Mouse (Mus musculus): Measurements from ENCODE around the gene Dab1.

Gene Dab1

DNA sequence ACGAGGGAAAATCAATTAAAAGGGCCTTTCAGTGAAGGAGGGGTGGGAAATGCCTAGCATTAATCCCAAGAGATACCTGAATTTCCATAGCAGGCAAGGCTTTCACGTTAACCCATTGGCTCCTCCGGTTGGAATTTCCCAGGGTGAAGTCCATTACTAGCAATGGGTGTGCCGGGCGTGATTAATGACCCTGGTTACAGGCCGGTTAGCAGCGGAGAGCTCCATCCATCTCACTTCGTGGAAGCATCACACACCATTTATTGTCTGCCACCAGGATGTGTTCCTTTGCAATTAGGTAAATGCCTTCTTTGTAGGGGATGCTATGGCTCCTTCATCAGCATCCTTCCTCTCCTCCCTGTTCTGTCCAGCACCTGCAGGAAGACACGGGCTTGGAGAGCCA, 350.7 kb downstream of the Dab1 start:
- no peak for DNase-seq (ENCODE audit: extremely low read depth, low read depth)

DNA sequence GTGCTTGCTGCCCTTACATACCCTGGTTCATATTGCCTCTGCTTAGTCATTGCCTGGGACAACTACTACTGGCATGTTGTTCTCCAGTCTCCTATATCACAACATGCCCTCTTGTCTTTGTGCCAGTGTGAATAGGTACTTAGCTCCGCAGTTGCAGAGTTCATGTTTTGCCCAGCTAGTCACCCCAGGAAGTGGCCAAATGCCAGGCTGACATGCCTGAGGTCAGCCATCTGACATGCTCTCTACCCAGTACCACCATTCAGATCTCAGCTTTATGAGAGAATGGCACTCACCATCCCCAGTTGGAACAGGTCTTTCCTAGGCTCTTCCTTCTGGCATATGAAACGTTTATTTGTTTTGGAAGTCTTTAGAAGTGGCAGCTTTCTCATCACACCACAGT, 355.4 kb downstream of the Dab1 start:
- no peak for DNase-seq (ENCODE audit: extremely low read depth, low read depth)

DNA sequence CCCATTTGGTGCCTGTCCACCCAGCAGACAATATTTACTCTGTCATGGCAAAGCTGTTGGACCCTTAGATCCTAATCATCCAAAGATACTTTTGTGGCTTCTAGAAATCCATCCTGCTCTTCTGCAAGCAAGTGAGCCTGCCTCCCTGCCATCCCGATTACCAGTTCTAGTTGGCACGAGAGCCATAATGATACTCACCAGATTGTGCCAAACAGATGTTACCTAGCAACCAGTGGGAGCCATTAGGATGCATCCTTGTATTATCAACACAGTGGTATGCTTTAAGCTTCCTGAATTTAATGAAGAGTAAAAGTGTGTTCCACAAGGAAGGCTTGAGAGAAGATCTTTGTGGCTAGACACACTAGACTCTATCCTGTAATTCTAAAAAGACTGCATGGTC, 355.8 kb downstream of the Dab1 start:
- DNase-seq (ENCODE audit: extremely low read depth, low read depth), result no peak

DNA sequence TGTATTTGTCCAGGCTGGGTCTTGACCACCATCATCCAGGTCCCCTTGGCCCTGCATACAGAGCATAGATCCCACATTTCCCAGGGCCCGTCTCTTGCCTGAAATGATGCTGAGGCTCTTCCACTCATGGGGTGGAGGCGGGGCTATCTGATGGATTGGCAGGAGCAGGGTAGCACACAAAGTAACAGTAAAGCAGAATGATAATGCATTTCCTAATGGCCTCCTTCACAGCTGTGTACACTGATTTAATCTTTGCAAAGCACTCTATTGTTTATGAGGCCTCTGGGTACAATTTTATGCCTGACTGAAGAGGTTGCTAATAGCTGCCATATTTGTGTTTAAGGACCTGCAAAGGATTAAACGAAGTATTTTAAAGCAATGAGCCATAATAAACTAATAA, 374.7 kb downstream of the Dab1 start:
- no peak for DNase-seq (ENCODE audit: extremely low read depth, low read depth)

DNA sequence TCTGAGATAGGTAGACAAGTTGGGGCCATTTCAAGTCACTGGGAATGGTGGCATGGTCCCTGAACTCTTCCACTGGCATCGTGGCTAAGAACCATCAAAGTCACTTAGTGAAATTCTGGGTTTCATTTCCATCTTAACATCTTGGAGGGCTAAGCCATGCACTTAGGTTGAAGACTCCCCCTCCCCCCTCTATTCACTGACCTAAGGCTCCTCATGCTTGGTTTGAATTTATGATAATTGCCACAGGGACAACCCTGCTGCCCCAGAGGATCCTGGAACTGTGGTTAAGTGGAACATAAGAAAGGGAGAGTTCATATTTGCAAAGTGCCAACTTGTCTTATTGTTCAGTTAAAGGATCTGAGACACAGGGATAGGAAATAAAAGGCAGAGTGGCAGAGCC, 375.2 kb downstream of the Dab1 start:
- no peak for DNase-seq (ENCODE audit: extremely low read depth, low read depth)

DNA sequence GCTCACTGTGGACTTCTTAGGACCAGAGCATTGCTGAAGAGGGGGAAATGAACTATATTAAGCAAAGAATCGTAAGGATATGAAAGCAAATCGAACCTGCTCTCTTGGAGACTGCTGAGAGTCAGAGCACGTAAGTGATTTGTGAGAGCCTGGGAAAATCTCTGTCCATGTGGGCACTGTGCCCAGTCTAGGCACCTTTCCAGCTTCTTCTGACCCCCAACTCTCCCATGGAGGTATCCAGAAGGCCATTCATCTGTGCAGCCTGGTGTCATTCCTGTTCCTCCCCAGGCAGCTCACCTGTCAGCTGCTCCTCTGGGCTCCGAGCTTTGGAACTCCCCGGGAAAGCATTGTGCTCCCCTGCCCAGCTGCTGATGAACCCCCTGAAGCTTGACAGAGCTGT, 389.2 kb downstream of the Dab1 start:
- DNase-seq (ENCODE audit: extremely low read depth, low read depth), result no peak

DNA sequence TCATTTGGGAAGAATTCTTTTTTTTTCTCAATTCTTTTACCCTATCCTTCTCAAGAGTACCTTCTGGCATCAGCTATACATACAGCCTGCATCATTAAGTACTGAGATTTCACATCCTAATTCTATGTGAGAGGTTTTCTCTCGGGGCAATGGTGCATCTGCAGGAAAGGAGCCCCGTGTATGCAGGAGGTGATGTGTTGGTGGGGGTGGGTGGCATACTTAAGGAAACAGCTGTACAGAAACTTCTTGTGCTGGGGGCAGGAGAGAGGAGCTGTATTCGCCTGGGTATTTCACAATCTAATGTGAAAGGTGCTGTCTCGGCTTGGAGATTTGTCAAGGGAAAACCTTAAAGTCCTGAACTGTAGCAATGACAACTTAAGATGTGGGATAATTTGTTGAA, 392.5 kb downstream of the Dab1 start:
- no peak for DNase-seq (ENCODE audit: extremely low read depth, low read depth)

DNA sequence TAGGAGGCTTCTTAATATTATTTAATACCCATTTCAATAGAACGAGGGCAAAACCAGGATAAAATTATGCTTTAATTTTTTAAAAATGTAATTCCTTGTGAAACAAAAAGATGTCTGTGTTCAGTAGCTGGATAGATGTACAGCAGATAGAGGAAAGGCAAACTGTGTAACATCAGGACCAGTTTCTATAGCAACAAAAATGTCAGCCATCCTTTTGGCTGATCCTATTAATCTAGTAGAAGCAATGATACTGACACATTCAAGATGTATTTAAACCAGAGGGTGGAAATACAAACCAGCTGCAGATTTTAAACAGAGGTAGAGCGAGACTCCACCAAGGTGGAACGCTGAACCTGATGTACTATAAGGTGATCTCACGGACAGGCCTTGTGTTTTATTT, 393.0 kb downstream of the Dab1 start:
- no peak for DNase-seq (ENCODE audit: extremely low read depth, low read depth)

DNA sequence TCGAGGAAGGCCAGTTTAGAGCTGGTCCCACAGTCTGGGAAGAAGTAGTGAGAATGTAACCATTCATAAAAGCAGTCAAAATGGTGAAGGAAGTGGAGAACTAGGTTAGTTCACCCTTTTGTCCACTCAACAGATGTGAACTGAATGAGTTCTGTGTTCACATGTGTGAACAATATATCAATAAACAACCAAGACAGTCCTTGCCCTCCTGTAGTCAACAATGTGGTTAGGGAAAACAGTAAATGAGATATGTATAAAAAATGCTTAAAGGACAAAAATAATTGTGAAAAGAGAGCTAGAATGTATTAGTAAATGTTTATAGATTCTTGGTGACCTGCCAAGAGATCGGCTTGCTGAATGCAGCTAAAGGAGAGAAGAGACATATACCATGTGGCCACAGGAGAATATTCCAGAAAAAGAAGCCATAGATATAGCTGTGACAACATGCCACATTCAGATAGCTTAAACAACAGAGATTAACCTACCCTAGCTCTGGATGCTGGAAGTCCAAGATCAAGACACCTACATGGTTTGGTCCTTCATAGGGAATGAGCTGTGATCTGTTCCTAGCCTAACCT, 406.0 kb downstream of the Dab1 start:
- DNase-seq (ENCODE audit: extremely low read depth, low read depth), result no peak

DNA sequence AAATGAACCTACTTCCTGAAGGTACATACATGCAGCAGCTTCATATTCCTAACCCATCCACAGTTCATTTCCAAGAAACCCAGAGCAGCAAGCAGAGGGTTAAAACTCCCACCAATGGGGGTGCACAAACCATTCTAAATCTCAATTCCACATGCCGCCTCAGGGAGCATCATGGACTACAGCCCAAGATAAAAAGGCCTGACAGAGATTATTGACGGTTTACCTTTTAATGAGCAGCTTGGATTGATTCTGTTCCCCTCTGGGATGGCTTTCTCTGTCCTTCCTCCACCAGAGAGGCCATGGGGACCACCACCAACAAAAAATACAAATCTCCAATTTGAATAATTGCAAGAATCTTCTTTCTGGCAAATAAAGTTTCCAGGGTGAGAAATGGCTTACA, 407.7 kb downstream of the Dab1 start:
- no peak for DNase-seq (ENCODE audit: extremely low read depth, low read depth)

DNA sequence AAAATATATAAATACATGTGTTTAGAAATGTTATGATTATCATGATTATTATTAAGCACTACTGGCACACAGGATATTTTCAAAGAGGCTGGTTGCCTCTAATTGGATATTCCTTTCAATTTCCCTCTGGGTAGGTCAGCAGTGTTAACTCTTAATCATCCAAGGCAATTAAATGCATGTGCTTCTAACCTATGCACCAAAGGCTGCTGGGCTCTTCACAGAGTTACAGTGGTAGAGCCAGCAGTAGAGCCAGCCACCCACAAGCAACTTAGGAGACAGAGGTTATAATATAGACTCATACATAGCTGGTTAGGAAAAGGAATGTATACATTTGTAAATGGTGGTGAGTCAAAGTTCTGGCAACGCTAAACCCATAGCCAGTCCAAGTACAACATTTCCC, 408.1 kb downstream of the Dab1 start:
- no peak for DNase-seq (ENCODE audit: extremely low read depth, low read depth)

DNA sequence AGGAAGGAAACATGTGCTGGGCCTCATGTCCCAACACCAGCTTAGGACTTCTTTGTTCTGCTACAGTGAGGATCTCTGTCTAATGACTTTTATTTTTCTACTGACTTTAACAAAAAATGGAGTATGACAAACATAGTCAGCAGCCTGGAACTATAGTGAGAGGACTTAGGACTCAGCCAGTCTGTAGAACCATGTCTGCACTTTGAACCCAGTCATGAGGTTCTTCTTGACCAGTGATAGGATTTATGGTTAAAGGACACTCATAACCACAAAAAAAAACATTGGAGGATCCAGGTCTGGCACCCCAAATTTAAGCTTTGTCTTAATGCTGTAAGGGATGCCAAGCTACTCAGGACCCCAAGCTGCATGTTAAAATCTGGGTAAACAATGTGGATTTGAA, 416.9 kb downstream of the Dab1 start:
- DNase-seq (ENCODE audit: extremely low read depth, low read depth), result no peak

DNA sequence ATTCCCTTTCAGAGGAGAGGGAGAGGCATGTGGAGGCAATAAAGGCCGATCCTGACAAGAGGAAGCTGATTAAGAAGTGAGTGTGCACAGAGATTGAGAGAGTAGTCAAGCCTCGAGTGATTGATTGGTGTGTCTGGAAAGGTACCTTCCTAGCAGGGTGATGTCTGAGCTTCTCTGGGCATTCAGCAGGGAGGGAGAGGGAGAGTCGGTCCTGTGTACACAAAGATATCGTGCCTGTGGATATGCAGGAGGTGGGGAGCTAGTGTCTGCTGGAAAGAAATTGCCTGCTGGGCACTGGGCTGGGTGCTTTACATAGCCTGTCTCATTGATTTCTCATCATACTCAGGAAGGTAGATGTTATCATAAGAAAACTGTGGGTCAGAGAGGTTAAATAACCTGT, 420.4 kb downstream of the Dab1 start:
- no peak for DNase-seq (ENCODE audit: extremely low read depth, low read depth)

DNA sequence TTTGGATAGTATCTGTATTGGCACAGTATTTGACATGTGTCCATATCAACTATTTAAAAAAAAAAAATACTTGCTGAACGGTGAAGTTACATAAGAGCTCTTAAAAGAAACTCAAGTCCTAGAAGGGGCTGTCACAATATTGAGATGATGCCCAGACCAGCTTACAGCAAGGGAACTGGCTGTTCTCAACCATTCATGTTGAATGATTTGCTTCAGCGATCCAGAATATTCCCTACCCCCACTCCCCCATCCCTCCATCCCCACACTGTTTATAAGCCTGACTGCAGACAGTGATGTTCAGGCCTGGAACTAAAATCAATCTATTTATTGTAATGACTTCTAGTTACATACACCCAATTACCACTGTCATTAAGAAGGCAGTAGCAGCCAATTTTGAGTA, 424.3 kb downstream of the Dab1 start:
- no peak for DNase-seq (ENCODE audit: extremely low read depth, low read depth)

DNA sequence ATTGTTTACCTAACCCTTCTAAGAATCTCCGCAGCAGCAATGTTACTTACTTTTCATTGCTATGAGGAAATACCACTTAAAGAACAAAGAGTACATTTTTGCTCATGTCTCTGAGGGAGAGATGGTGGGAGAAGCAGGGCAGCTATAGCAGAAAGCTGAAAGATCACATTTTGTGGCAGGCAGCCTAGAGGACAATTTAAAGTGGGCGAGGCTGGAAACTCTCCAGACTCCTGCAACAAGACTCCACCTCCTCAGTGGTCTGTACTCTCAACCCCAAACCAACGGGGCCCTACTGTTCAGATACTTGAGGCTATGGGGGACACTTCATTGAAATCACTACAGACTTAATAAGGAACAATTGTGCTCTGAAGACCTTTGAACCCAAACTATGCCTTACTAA, 425.5 kb downstream of the Dab1 start:
- no peak for DNase-seq (ENCODE audit: extremely low read depth, low read depth)

DNA sequence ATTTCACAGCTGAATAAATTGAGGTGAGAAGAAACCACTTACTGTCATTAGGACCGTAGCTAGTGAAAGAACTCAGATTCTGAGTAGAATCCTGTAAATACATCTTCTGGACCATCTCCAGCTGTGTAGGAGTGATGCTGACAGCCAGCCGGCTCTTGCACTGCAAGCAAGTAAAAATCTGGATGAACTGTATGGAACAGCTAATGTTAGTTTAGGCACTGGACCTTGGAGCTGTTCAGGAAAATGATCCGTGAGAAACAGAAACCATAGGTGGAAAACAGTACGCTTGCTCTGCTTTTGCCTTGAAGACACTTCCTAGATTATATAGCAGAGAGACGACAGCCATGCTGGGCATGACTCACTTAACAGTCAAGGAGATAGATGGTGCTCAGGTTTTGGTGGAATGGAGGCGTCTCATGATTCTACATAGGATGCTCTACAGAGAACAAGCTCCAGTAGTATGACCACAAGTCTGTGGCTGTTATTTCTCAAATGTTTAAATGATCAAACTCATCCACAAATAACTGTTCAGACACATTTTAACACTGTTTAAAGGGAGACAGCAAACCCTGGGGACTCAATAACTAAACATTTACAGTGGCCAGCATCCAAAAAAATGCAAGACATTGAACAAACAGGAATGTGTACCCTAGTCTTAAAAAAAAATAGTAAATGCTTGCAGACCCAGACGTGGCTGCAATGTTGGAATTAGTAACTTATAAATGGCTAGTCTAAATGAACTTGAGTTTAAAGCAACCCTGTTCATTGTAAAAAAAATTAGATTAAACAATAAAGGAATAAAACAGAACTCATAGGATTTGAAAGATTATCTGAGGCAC, 429.0 kb downstream of the Dab1 start:
- DNase-seq (ENCODE audit: extremely low read depth, low read depth), result no peak

DNA sequence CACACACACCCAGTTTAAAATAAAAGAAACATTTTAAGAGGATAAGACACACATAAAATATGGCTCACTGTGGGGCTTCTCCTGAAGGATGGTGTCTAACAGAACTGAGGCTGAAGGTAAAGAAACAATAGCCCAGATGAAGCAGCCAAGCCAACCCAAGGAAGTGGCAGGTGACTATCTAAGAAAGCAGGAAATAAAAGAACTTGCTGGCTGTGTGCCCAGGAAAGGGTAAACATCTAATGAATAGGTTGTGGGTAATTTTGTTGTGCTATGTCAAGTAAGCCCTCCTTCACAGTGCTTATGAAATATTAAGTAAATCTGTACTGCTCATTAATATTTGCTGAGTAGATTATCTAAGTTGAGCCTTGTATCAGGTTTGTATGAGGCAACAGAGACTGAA, 438.0 kb downstream of the Dab1 start:
- DNase-seq (ENCODE audit: extremely low read depth, low read depth), result no peak

DNA sequence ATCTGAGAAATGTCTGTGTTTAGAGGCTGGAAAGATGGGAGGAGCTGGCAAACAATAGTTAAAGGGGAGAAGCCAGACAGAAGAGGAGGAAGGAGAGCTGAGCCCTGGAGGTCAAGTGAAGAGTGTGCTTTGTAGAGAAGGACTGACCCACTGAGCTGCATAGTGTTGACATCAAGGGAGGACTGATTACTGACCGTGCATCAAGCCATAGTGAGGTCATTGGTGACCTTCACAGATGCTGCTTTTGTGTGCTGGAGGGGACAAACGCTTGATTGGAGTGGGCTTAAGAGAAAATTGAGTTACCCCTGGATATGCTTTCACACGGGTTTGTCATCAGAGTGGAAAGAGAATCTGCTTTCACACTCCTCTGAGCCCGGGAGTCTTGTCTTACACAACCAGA, 440.4 kb downstream of the Dab1 start:
- no peak for DNase-seq (ENCODE audit: extremely low read depth, low read depth)

DNA sequence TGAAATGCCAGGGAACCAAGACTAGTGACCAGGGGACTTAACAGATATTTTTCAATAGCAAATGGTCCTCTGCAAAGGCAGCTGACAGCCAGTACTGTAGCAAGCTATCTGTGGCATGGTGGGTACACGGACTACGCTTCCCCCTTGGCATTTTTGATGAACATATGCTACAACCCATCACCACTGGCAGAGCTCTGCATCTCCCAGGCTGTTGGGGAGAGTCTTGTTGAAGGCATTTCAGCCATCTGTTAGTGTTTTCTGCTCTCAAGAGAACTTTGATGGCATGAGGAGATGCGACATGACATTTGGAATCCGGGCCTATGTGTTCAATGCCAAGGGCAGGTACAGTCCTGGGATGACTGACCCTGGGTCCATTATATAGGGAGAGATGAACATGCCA, 443.2 kb downstream of the Dab1 start:
- no peak for DNase-seq (ENCODE audit: extremely low read depth, low read depth)

DNA sequence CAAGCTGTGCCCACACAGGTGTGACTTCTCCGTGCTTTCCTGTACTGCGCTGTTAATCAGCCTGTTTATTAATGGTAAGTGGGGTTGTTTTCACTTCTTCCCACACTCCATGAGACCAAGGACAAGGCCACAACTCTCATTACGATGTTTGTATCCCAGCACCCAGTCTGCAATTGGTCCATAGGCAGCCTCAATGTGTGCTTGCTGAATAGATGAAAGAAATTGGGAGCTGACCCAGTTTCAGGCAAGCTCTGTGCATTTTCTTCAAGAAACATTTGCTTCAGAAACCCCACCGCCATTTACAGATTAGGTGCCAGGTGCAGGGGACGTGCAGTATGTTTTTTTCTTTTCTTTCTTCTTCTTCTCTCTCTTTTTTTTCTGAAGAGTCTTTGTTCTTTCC, 447.7 kb downstream of the Dab1 start:
- no peak for DNase-seq (ENCODE audit: extremely low read depth, low read depth)

DNA sequence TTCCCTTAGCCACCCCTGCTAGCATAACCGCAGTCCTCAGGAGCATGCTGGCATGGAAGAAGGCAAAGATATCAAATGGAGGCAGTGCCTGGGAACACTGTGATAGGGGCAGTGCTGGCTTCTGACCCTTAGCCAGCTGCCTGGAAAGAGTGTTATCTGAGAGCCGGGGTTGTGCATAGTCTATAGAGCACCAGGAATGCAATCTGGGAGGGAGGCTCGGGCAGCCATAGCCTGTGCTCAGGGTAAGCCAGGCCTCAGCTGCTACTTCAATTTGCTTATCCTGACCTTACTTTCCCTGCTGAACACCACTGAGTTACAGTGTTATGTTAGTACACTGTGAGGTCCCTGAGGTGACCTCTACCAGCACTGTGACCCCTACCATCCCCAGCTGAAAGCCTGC, 448.6 kb downstream of the Dab1 start:
- no peak for DNase-seq (ENCODE audit: extremely low read depth, low read depth)

DNA sequence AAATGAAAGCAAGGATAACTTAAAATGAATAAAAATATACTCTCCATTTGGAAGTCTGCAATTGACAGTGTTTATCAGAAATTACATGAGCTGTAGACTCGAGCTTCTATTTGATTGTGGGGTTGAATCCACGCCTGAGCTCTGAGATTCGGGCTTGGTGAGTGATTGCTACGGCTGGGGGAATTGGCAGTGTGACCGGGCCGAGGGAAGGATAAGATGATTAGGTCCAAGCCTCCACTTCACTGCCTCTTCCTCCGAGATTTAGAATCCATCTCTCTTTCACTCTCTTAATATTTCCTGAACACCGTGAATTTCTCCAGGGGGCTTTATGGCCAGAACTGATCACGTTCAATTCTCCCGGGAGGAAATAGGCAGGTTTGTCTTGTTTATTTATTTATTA, 452.1 kb downstream of the Dab1 start:
- no peak for DNase-seq (ENCODE audit: extremely low read depth, low read depth)

DNA sequence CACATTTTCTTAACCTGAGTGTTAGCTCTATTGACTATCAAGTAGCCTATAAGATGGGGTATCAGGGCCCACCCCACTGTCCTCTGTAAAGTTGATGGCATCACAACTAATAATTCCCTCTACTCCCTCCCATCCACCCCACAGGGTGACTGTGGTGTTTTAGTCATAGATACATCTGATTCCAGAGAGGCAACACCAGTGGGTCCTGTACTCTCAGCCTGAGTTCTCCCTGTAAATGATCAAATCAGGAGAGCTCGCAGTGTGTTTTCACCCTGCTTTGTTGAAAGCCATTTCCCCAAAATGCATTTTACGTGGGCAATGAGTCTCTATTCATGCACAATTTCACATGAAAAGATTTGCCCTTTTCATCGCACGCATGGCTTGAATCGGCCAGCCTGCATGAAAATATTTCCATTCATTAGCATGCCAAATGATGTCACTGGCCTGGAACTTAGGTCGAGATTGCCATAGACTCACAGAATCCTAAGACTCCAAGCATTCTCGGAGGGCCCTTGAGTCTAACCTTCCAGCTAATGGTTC, 454.8 kb downstream of the Dab1 start:
- no peak for DNase-seq (ENCODE audit: extremely low read depth, low read depth)
